Mouse (Mus musculus): Measurements from ENCODE around the gene Ghrh.

Gene Ghrh

GRCm38 (mm10) chr2:157343337-157343736, 4.0 kb downstream of the Ghrh start:
- DNase-seq: no peak

- DNase-seq: no peak
Measured at GRCm38 (mm10) chr2:157342328-157342926, 4.9 kb downstream of the Ghrh start.

GRCm38 (mm10) chr2:157341554-157342270, 5.6 kb downstream of the Ghrh start:
- DNase-seq: peak; percentile 59 to 68

- DNase-seq: peak in 1 of 2 experiments; percentile 16
Measured at GRCm38 (mm10) chr2:157340221-157340741, 7.0 kb downstream of the Ghrh start.

- no peak for DNase-seq
Measured at GRCm38 (mm10) chr2:157339532-157339931, 7.8 kb downstream of the Ghrh start.

GRCm38 (mm10) chr2:157338663-157339062, 8.6 kb downstream of the Ghrh start:
- DNase-seq: peak; percentile 50 to 57

- DNase-seq: no peak
Measured at GRCm38 (mm10) chr2:157332059-157332458, 15.2 kb downstream of the Ghrh start.

GRCm38 (mm10) chr2:157328570-157328969, 18.7 kb downstream of the Ghrh start:
- DNase-seq: no peak

GRCm38 (mm10) chr2:157328106-157328505, 19.2 kb downstream of the Ghrh start:
- no peak for DNase-seq

GRCm38 (mm10) chr2:157325238-157325637, 22.1 kb downstream of the Ghrh start:
- no peak for DNase-seq

- no peak for DNase-seq
Measured at GRCm38 (mm10) chr2:157322029-157322766, 25.1 kb downstream of the Ghrh start.

GRCm38 (mm10) chr2:157320886-157321285, 26.4 kb downstream of the Ghrh start:
- no peak for DNase-seq

- no peak for DNase-seq
Measured at GRCm38 (mm10) chr2:157320135-157320534, 27.2 kb downstream of the Ghrh start.

- no peak for DNase-seq
Measured at GRCm38 (mm10) chr2:157317220-157317619, 30.1 kb downstream of the Ghrh start.

- DNase-seq: no peak
Measured at GRCm38 (mm10) chr2:157316358-157316933, 30.9 kb downstream of the Ghrh start.

- DNase-seq: no peak
Measured at GRCm38 (mm10) chr2:157315486-157315885, 31.8 kb downstream of the Ghrh start.

- peak; percentile 24 to 41 for DNase-seq
Measured at GRCm38 (mm10) chr2:157314310-157314709, 33.0 kb downstream of the Ghrh start.

GRCm38 (mm10) chr2:157313718-157314117, 33.6 kb downstream of the Ghrh start:
- no peak for DNase-seq

GRCm38 (mm10) chr2:157310963-157311637, 36.2 kb downstream of the Ghrh start:
- no peak for DNase-seq

- DNase-seq: no peak
Measured at GRCm38 (mm10) chr2:157309611-157310010, 37.7 kb downstream of the Ghrh start.

GRCm38 (mm10) chr2:157308273-157308917, 38.9 kb downstream of the Ghrh start:
- no peak for DNase-seq

GRCm38 (mm10) chr2:157307715-157308265, 39.5 kb downstream of the Ghrh start:
- DNase-seq: peak in 1 of 2 experiments; percentile 31

Measured in cerebellum, adult 18-20 months (tissue).